Mouse (Mus musculus) intestine, embryonic 16.5 days (tissue): Measurements from ENCODE around the gene Cited2. TPM values are rescaled to one million over a fixed set of nuclear protein-coding genes. Genes with fewer than 3 reads are reported as not detected.

ENCODE experiments used
- ATAC-seq: fragments of 200-750 bp; cut with Nextera tagmentation; 2 replicates; pipeline ENCODE4 v1.8.0; 2017; ENCODE audit warnings: moderate TSS enrichment, moderate library complexity
- H3K27ac ChIP-seq: fragments of 300-500 bp; sonication (generic); 2 replicates; pipeline ENCODE4 v1.5.1; 2014; ENCODE audit warnings: mild to moderate bottlenecking, low read length
- H3K27me3 ChIP-seq: fragments of 300-500 bp; sonication (generic); replicated peaks from 2 replicates; pipeline ENCODE4 v1.6.1; 2014; ENCODE audit warnings: low read length, control low read depth, mixed read lengths; ENCODE audit not compliant: control insufficient read depth, insufficient read depth
- H3K36me3 ChIP-seq: fragments of 300-500 bp; sonication (generic); 2 replicates; pipeline ENCODE4 v1.6.1; 2014; ENCODE audit warnings: low read length, control low read depth; ENCODE audit not compliant: control insufficient read depth, insufficient read depth
- H3K4me1 ChIP-seq: fragments of 300-500 bp; sonication (generic); 2 replicates; pipeline ENCODE4 v1.6.1; 2014; ENCODE audit warnings: low read length, control low read depth, mixed read lengths; ENCODE audit not compliant: control insufficient read depth, insufficient read depth
- H3K4me2 ChIP-seq: fragments of 300-500 bp; sonication (generic); 2 replicates; pipeline ENCODE4 v1.6.1; 2014; ENCODE audit warnings: low read depth, low read length, control low read depth
- H3K4me3 ChIP-seq: fragments of 300-500 bp; sonication (generic); 2 replicates; pipeline ENCODE4 v1.5.1; 2014; ENCODE audit warnings: mild to moderate bottlenecking, low read length
- H3K9ac ChIP-seq: fragments of 300-500 bp; sonication (generic); 2 replicates; pipeline ENCODE4 v1.6.1; 2014; ENCODE audit warnings: low read depth, low read length
- H3K9me3 ChIP-seq: fragments of 300-500 bp; sonication (generic); 2 replicates; pipeline ENCODE4 v1.6.1; 2016; ENCODE audit warnings: low read length, control low read depth; ENCODE audit not compliant: control insufficient read depth
- WGBS: fragments of 180-500 bp; shearing (Covaris S2); extraction: QIAGEN DNeasy Blood & Tissue Kit; methylation state at CpG from one replicate; pipeline ENCODE4 v1.1.7; 2014; 5-methylcytosine and 5-hydroxymethylcytosine counted together
- polyA plus RNA-seq: library from polyadenylated mRNA; unstranded; fragments of >200 nt; fragmentation: Nextera tagmentation; extraction: Ambion mirVana; gene quantifications from 2 replicates; pipeline ENCODE4 v1.2.1, GENCODE M21; 2015

Cited2 gene
- polyA plus RNA-seq, 1 experiment from 2014 or later = 21.8 TPM

GRCm38 (mm10) chr10:17769856-17770255 lies 46.8 kb downstream of the Cited2 start:
- H3K27ac ChIP-seq = no peak overlapping the region
- H3K27me3 ChIP-seq = no peaks in the 10 kb centered on the region
- H3K9me3 ChIP-seq = no peaks in the 10 kb centered on the region
- no peak overlapping the region for H3K4me2 ChIP-seq
- H3K36me3 ChIP-seq = no peaks in the 10 kb centered on the region
- H3K9ac ChIP-seq = no peak overlapping the region
- no peaks in the 10 kb centered on the region for H3K4me1 ChIP-seq
- WGBS = 76% methylated on average over 5 of the region's 5 CpGs
- no peak overlapping the region for H3K4me3 ChIP-seq
- ATAC-seq = no peak

GRCm38 (mm10) chr10:17772364-17772763 lies 49.3 kb downstream of the Cited2 start:
- 75% methylated on average over 10 of the region's 10 CpGs for WGBS
- Histone ChIP-seq H3K9ac (no peak overlapping the region), H3K36me3 (no peaks in the 10 kb centered on the region), H3K27me3 (no peaks in the 10 kb centered on the region), H3K4me2 (no peak overlapping the region), H3K9me3 (no peaks in the 10 kb centered on the region), H3K4me1 (no peaks in the 10 kb centered on the region), H3K4me3 (no peak overlapping the region), H3K27ac (no peak overlapping the region)
- no peak for ATAC-seq

- ATAC-seq = no peak
- Histone ChIP-seq H3K4me2 (no peak overlapping the region), H3K36me3 (no peaks in the 10 kb centered on the region), H3K9ac (no peak overlapping the region), H3K9me3 (no peaks in the 10 kb centered on the region), H3K27me3 (no peaks in the 10 kb centered on the region), H3K4me3 (no peak overlapping the region), H3K4me1 (no peaks in the 10 kb centered on the region), H3K27ac (no peak overlapping the region)
- 83% methylated on average over 3 of the region's 3 CpGs for WGBS
Measured at GRCm38 (mm10) chr10:17774366-17774765, 51.3 kb downstream of the Cited2 start.

- Histone ChIP-seq H3K4me3 (no peak overlapping the region), H3K9ac (no peak overlapping the region), H3K4me2 (no peak overlapping the region), H3K27ac (no peak overlapping the region), H3K27me3 (no peaks in the 10 kb centered on the region), H3K4me1 (no peaks in the 10 kb centered on the region), H3K9me3 (no peaks in the 10 kb centered on the region), H3K36me3 (no peaks in the 10 kb centered on the region)
- no peak for ATAC-seq
- WGBS = 60% methylated on average over 4 of the region's 4 CpGs
Measured at GRCm38 (mm10) chr10:17775079-17775478, 52.1 kb downstream of the Cited2 start.

Other genes with a start within 250 kb of the Cited2 start
- gene Txlnb, start 73.0 kb downstream of the Cited2 start, polyA plus RNA-seq = 0.13 and 0.26 TPM in 2 replicates
- 2.6 and 2.7 TPM in 2 replicates for gene Heca, start 224.8 kb downstream of the Cited2 start, polyA plus RNA-seq